Mouse (Mus musculus): ENCODE measurements at regions not wholly inside any gene's neighbourhood (a gene's known extent, or its start where the extent isn't known, plus 50 kb on each side); places are given as distances from the start of the nearest gene placed in this dataset.

DNA sequence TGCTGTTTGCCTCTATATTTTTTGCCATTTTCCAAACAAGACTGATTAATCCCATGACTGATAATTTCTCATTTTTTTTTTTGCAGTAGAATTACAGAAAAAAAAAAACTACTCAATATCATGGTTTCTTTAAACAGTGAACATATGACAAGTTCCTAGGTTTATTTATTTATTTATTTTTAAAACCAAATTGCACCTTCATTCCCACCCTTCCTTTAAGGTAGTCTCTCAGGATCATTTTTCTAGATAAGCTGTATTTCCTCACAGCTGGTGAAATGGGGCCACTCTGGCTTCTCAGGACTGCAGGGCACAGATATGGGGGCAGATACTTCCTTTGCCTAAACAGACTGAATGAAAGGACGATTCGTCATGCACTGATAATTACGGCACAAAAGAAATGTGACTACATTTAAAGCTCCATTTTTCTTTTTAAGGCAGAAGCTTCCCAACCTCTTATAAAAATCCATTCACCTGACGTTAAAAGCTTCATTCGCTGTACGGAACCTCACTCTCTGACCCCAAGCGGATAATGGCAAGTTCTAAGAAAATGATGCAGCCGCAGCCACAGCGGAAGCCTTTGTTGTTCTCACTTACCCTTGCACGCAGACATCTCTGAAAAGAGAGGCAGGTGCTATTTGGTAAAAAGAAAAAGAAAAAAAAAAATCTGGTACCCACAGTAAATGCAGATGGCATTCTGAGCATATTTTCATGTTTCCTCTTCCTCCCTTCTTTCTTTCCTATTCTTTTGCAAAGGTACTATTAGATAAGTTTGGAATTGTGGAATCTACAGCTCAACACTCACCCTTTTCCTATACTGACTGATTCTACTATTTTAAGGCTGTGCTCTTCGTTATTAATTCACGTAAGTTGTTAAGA lies 69.1 kb upstream of the Tet2 start:
- no peak for TF ChIP-seq CTCF (IDR thresholded peaks at IDR 0.05; ENCODE audit: insufficient read depth, low read depth, low read length)
- TF ChIP-seq POLR2A (IDR thresholded peaks at IDR 0.05; ENCODE audit: insufficient read depth, low read depth, low read length): no peak

All from olfactory bulb, adult 2 months (tissue).